Mouse (Mus musculus): ENCODE results near the gene Tiam1.

DNA sequence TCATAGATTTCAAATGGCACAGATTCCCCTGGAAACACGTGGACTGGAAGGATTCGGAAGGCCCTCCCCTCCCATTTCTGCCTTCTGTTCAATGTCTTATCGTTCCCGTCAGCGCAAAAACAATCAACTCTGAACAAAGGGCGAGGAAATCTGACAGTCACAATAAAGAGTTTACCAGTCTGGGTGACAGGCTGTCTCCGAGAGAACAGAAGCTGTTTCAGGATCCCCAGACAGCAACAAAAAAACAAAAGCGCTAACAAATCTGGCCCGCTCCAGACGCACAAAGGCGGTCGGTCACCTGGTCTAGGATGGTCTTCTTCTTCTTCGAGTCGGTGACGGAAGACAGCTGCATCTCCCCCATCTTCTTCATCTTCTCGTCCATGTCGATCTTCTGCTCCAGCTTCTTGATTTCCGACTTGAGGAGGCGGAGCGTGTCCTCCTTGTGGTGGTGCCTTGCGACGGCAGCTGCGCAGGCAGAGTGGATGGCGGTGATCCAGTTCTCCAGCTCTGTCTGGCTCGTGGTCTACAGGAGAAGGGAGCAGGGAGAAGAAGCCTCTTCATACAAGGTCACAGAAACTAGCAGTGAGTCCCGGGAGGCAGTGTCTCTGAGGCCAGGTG is 276.2 kb downstream of the Tiam1 start:
- TF ChIP-seq CTCF (IDR thresholded peaks at IDR 0.05; ENCODE audit: low read depth) (no peak), EP300 (optimal IDR thresholded peaks at IDR 0.05) (no peak)

Data from stomach, postnatal 0 days (tissue).